ENCODE assay signal across 19 mouse cellular contexts in genomic region chr13:45252126-45252525, GRCm38 (mm10).
DNase-seq lines count a peak whose midpoint lies in the region; ATAC-seq lines count a peak whose summit lies in the region.
"Had no signal": no experiment of that assay in that cellular context is flagged by ENCODE, and none has a peak within 500 bp of the region (broad histone marks: within the 10 kb centered on the region; RNA-seq: fewer than 3 reads in every experiment).

No protein-coding gene starts in this region.

- no peak for ATAC-seq in kidney, embryonic 15.5 days (replicated peaks; ENCODE audit: low FRiP score)
- ATAC-seq: forebrain, embryonic 13.5 days; forebrain, postnatal 0 days had no signal

- WGBS in heart, embryonic 10.5 days = 53% methylated on average over 3 of the region's 3 CpGs
- WGBS in kidney, embryonic 15.5 days = 50% methylated on average over 3 of the region's 3 CpGs

- no peak overlapping the region for H3K27ac ChIP-seq in heart, embryonic 10.5 days
- H3K27ac ChIP-seq in kidney, embryonic 15.5 days = no peak overlapping the region
- H3K27ac ChIP-seq: embryonic facial prominence, embryonic 10.5 days; forebrain, embryonic 13.5 days; heart, adult 2 months; hindbrain, embryonic 15.5 days had no signal

- H3K4me2 ChIP-seq in kidney, embryonic 15.5 days = no peak overlapping the region
- H3K4me2 ChIP-seq: forebrain, embryonic 13.5 days; heart, embryonic 12.5 days; hindbrain, embryonic 15.5 days had no signal

- no peaks in the 10 kb centered on the region for H3K36me3 ChIP-seq in heart, embryonic 10.5 days
- no peaks in the 10 kb centered on the region for H3K36me3 ChIP-seq in kidney, embryonic 15.5 days
- H3K36me3 ChIP-seq: embryonic facial prominence, embryonic 10.5 days; heart, embryonic 12.5 days; hindbrain, embryonic 15.5 days had no signal

- DNase-seq in heart, embryonic 10.5 days (ENCODE audit: low spot score) = peak; percentile 46
- DNase-seq in heart, postnatal 10 days = no peak
- peak; percentile 69 to 83 for DNase-seq in kidney, adult 8-10 months
- peak; percentile 90 for DNase-seq in kidney, adult 9 months
- peak; percentile 49 to 82 for DNase-seq in kidney, postnatal 25 days
- no peak for DNase-seq in adrenal gland, postnatal 36 days
- DNase-seq in adrenal gland, postnatal 14 days = no peak
- DNase-seq: cerebellum, adult 11-12 months; cerebellum, adult 9-10 months; cerebellum, postnatal 25 days; forebrain, postnatal 0 days; gastrocnemius, postnatal 14 days; heart, adult 2 months; heart, postnatal 36 days had no signal

- no peaks in the 10 kb centered on the region for H3K27me3 ChIP-seq in heart, embryonic 10.5 days (ENCODE audit: insufficient read depth, poor library complexity, severe bottlenecking)
- H3K27me3 ChIP-seq in kidney, embryonic 15.5 days = no peaks in the 10 kb centered on the region
- H3K27me3 ChIP-seq: forebrain, embryonic 13.5 days; heart, embryonic 12.5 days; hindbrain, embryonic 15.5 days had no signal

- H3K9ac ChIP-seq in kidney, embryonic 15.5 days = no peak overlapping the region
- H3K9ac ChIP-seq: forebrain, embryonic 13.5 days; forebrain, postnatal 0 days; heart, embryonic 12.5 days; hindbrain, embryonic 15.5 days had no signal

- H3K4me3 ChIP-seq in heart, embryonic 10.5 days = no peak overlapping the region
- H3K4me3 ChIP-seq in kidney, embryonic 15.5 days (replicated peaks) = no peak overlapping the region
- H3K4me3 ChIP-seq: embryonic facial prominence, embryonic 10.5 days; forebrain, embryonic 13.5 days; heart, adult 2 months; heart, embryonic 12.5 days; hindbrain, embryonic 15.5 days had no signal

- intact Hi-C loops in heart, postnatal 10 days (cut with DNase I) = no loop called here

- no peaks in the 10 kb centered on the region for H3K9me3 ChIP-seq in heart, embryonic 10.5 days
- H3K9me3 ChIP-seq in kidney, embryonic 15.5 days (replicated peaks) = no peaks in the 10 kb centered on the region
- H3K9me3 ChIP-seq: embryonic facial prominence, embryonic 10.5 days; forebrain, embryonic 13.5 days; heart, embryonic 12.5 days; hindbrain, embryonic 15.5 days had no signal

- H3K4me1 ChIP-seq in heart, embryonic 10.5 days = 0 out of 2 replicates have a peak, but pooled peaks cover 2% of the 10 kb centered on the region
- peaks cover 16% of the 10 kb centered on the region for H3K4me1 ChIP-seq in kidney, embryonic 15.5 days
- H3K4me1 ChIP-seq: heart, embryonic 12.5 days had no signal

Comparison
In these comparisons a context has a peak if more than half of its experiments do, and no peak if none do; other contexts are left out.
1. DNase-seq: peak in heart, embryonic 10.5 days (single experiment), kidney, adult 8-10 months (2 of 2), kidney, adult 9 months (single experiment) and kidney, postnatal 25 days (2 of 2); none in heart, postnatal 10 days (0 of 2), adrenal gland, postnatal 36 days (0 of 2) and adrenal gland, postnatal 14 days (single experiment).